Mouse (Mus musculus) heart, postnatal 4 days (tissue): ENCODE measurements around the gene Ripk4. TPM values are rescaled to one million over a fixed set of nuclear protein-coding genes. Genes with fewer than 3 reads are reported as not detected.
A peak's percentile ranks its signal among the peaks of the same experiment; 100 is the strongest.

Experiments
- DNase-seq: peaks from one replicate; pipeline ENCODE4 v3.0.0; 2021
- total RNA-seq, 2 experiments: library from RNA; stranded (reverse); gene quantifications; 2 replicates each; pipeline ENCODE4 v1.2.3; 2021

Gene Ripk4
- total RNA-seq, 2 experiments from 2014 or later: 0.29 to 0.50 TPM

DNA sequence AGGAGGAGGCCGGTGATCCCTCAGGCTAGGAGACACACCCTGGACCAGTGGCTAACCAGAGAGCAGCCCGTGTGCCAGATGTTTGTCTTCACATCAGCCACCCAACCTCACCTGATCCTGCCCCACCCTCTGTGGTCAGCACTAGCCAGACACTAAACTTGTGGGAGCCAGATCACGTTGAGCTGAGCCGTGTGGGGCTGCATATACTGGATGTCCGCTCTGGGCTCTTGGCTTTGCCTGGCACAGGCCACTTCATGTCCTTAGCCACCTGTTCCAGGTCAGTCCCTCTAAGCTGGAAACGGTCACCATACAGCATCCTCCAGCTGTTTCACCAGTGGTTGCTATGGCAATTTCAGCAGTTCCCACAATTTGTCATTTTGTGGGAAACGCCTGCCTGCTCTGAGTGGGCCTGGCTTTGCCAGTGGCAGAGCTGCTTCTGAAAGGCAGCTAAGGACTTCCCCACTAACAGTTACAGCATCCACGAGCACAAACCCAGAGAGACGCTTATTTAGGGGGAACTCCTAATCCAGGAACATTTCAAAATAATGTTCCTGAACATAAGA, 28.7 kb downstream of the Ripk4 start:
- no peak for DNase-seq

GRCm38 (mm10) chr16:97733599-97733998, 30.0 kb downstream of the Ripk4 start:
- no peak for DNase-seq

GRCm38 (mm10) chr16:97730321-97730720, 33.3 kb downstream of the Ripk4 start:
- DNase-seq: no peak

GRCm38 (mm10) chr16:97726436-97726835, 37.2 kb downstream of the Ripk4 start:
- no peak for DNase-seq

DNA sequence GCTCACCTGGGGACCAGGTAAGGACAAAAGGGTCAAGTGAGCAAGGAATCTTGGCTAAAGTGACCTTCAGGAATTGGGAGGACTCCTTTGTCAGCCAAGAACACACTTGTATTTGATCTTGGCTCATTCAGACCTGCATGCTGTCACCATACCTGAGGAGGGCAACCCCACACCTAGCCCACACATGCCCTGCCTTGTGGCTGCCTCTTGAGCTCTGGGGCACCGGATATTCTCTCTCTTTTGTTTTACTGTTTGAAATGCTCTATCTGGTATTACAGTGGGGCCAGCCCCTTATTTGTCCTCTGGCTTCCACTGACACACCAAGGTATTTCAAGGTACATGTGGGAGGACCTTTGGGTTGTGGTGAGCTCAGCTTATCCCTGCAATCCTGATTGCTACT, 43.5 kb downstream of the Ripk4 start:
- no peak for DNase-seq

DNA sequence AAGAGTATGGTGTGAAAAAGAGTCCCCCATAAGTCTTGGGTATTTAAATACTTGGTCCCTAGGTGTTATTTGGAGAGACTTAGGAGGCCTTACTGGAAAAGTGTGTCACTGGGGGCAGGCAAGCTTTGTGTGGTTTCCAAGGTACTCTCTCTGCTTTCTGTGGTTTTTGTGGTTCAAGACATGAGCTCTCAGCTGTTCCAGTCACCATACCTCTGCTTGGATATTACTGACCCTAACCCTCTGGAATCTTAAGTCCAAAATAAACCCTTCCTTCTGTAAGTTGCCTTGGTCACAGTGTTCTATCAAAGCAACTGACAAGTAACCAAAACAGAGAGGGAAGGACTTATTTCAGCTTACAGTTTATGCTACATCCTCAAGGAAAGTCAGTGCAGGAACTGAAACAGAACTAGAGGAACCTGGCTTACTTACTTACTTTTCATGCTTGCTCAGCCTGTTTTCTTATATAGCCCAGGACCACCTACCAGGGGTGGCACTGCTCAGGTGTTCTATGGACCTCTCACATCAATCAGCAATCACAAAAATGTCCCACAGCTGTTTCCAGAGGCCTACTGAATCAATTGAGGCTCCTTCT, 44.1 kb downstream of the Ripk4 start:
- DNase-seq: no peak

- no peak for DNase-seq
These were observed 47.0 kb downstream of the Ripk4 start for GRCm38 (mm10) chr16:97716567-97716966.

DNA sequence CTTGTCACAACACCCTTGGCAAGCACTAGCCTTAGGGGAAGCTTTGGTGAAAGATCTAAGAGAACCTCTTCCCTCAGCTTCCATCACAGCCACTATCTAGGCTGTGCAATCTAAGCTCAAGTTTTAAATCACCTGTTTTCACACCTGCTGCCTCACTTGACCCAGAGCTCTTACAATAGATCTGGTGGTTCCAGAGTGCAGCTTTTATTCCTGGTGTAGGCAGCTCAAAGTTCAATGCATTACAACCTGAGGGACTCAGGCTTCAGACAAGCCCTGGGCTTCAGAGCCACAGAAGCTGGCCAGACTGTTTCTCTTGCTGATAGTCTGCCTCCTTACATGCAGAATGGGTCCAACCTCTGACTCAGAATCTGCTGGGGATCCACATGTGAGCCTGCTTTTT, 51.5 kb downstream of the Ripk4 start:
- DNase-seq: no peak

GRCm38 (mm10) chr16:97701871-97702270, 61.7 kb downstream of the Ripk4 start:
- DNase-seq: no peak

DNA sequence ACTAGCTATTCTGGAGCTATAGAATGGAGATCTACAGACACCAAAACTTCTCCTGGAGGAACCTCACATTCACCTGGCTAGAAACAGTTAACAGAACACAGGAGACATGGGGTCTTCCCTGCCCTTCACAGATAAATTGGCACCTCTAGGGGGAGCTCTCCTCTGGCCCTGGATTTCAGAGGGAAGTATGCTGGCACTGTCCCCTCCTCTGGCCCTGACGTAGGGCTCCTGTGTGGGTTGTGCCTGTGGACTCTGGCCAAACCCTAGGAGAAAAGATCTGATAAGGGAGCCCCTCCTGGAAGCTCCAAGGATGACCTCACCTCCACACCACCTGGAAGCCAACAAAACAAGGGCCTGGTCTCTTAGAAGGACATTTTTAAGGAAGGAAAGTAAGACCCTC, 65.8 kb downstream of the Ripk4 start:
- DNase-seq: peak; percentile 30

- DNase-seq: no peak
These were observed 67.9 kb downstream of the Ripk4 start for GRCm38 (mm10) chr16:97695709-97696108.

Other genes with a start within 250 kb of the Ripk4 start
- gene Fam3b, start 249.0 kb downstream of the Ripk4 start, total RNA-seq: not detected
- gene Tmprss2, start 152.6 kb downstream of the Ripk4 start, total RNA-seq: not detected
- 1 to 10 TPM; 5.1 to 7.1 TPM for gene Prdm15, start 88.1 kb upstream of the Ripk4 start, total RNA-seq
- gene C2cd2, start 198.8 kb upstream of the Ripk4 start, total RNA-seq: 10 to 100 TPM; 20.6 to 21.4 TPM
- gene Zbtb21, start 198.8 kb upstream of the Ripk4 start, total RNA-seq: 10 to 100 TPM; 17.1 to 18.2 TPM
- gene B230307C23Rik, start 233.5 kb upstream of the Ripk4 start, total RNA-seq: 10 to 100 TPM in 1 of 2 experiments, 1 to 10 TPM in 1; 8.1 to 13.2 TPM